Mouse (Mus musculus): ENCODE results near the gene Jag2.
A peak's percentile ranks its signal among the peaks of the same experiment; 100 is the strongest.

The Jag2 gene

GRCm38 (mm10) chr12:112866467-112867080 is 63.0 kb downstream of the Jag2 start:
- DNase-seq: peak; percentile 31 to 40

- no peak for DNase-seq
These were observed 64.8 kb downstream of the Jag2 start for GRCm38 (mm10) chr12:112864804-112865203.

- no peak for DNase-seq
These were observed 67.7 kb downstream of the Jag2 start for GRCm38 (mm10) chr12:112861911-112862321.

GRCm38 (mm10) chr12:112860765-112861164 is 68.8 kb downstream of the Jag2 start:
- DNase-seq: no peak

- no peak for DNase-seq
These were observed 69.6 kb downstream of the Jag2 start for GRCm38 (mm10) chr12:112859930-112860329.

GRCm38 (mm10) chr12:112858581-112859336 is 70.8 kb downstream of the Jag2 start:
- no peak for DNase-seq
